Mouse (Mus musculus) small intestine, adult 2 months (tissue): ENCODE data around the gene Pkm. TPM values are rescaled to one million over a fixed set of nuclear protein-coding genes. Genes with fewer than 3 reads are reported as not detected.

Source experiments
- H3K27ac ChIP-seq: fragments of 200-500 bp; 2 replicates; pipeline ENCODE4 v1.5.1; 2012; ENCODE audit warnings: low read depth, low read length, control low read depth, inconsistent platforms; ENCODE audit not compliant: insufficient read depth
- H3K27me3 ChIP-seq: fragments of 200-500 bp; 2 replicates; pipeline ENCODE4 v1.6.1; 2012; ENCODE audit warnings: mild to moderate bottlenecking, moderate library complexity, low read length, inconsistent platforms; ENCODE audit not compliant: control insufficient read depth, insufficient read depth
- H3K36me3 ChIP-seq: fragments of 200-500 bp; 2 replicates; pipeline ENCODE4 v1.6.1; 2012; ENCODE audit warnings: mild to moderate bottlenecking, low read length, control low read depth, inconsistent platforms; ENCODE audit not compliant: control insufficient read depth, insufficient read depth
- H3K4me1 ChIP-seq: fragments of 200-500 bp; 2 replicates; pipeline ENCODE4 v1.6.1; 2012; ENCODE audit warnings: low read length, inconsistent platforms, mixed read lengths; ENCODE audit not compliant: control insufficient read depth, insufficient read depth, insufficient read length
- H3K4me3 ChIP-seq: fragments of 200-500 bp; 2 replicates; pipeline ENCODE4 v1.5.1; 2012; ENCODE audit warnings: low read depth, mild to moderate bottlenecking, control low read depth, inconsistent platforms, low read length, moderate library complexity
- CTCF ChIP-seq: fragments of 200-500 bp; IDR thresholded peaks from 2 replicates; pipeline ENCODE4 v1.5.1; 2012; ENCODE audit warnings: low read depth, mild to moderate bottlenecking, control low read depth, inconsistent platforms, low read length, moderate library complexity, mixed read lengths; ENCODE audit not compliant: insufficient replicate concordance, insufficient read length; ENCODE audit errors: extremely low read depth
- POLR2A ChIP-seq: fragments of 200-500 bp; IDR thresholded peaks from 2 replicates; pipeline ENCODE4 v1.6.1; 2012; ENCODE audit warnings: low read depth, mild to moderate bottlenecking, control low read depth, inconsistent platforms, low read length, moderate library complexity
- WGBS: fragments of 180-500 bp; shearing (Covaris S2); methylation state at CpG from one replicate; pipeline ENCODE4 v1.1.7; 2018; 5-methylcytosine and 5-hydroxymethylcytosine counted together
- polyA plus RNA-seq: library from polyadenylated mRNA; depleted of rRNA; stranded (reverse); fragments of >200 nt; gene quantifications from 2 replicates; pipeline ENCODE4 v1.2.3, GENCODE M21; 2012; rRNA removed

Pkm gene
- 513 and 1,082 TPM in 2 replicates for polyA plus RNA-seq

GRCm38 (mm10) chr9:59655958-59656634 is at the start of gene Pkm:
Gene Pkm, plus strand, starts transcription at chr9:59656368.
- TF ChIP-seq POLR2A, result peak; percentile 91
- TF ChIP-seq CTCF, result no peak; the same call in 1 of the 2 replicates
- H3K27ac ChIP-seq, result peak within 1 kb of the TSS; percentile 98
- under 1% methylated on average over 46 of the region's 46 CpGs for WGBS

GRCm38 (mm10) chr9:59610950-59611349 is 45.2 kb upstream of the Pkm start:
- 47% methylated on average over 2 of the region's 2 CpGs for WGBS
- no peaks in the 10 kb centered on the region for H3K27me3 ChIP-seq
- no peaks in the 10 kb centered on the region for H3K36me3 ChIP-seq
- TF ChIP-seq CTCF (no peak), POLR2A (no peak)
- H3K27ac ChIP-seq, result no peak overlapping the region
- H3K4me3 ChIP-seq, result no peak overlapping the region
- peaks cover 5% of the 10 kb centered on the region; the same call in 1 of the 2 replicates for H3K4me1 ChIP-seq

More at GRCm38 (mm10) chr9:59655958-59656634, at the start of gene Pkm:
- peak within 1 kb of the TSS; percentile 90 for H3K4me3 ChIP-seq
- H3K4me1 ChIP-seq, result peaks cover 30% of the 10 kb centered on the region
- H3K27me3 ChIP-seq, result no peaks in the 10 kb centered on the region
- H3K36me3 ChIP-seq, result peaks cover 13% of the 10 kb centered on the region

GRCm38 (mm10) chr9:59615797-59616196 is 40.4 kb upstream of the Pkm start:
- H3K4me1 ChIP-seq, result peaks cover 1% of the 10 kb centered on the region; the same call in 1 of the 2 replicates
- no peaks in the 10 kb centered on the region for H3K36me3 ChIP-seq
- no peaks in the 10 kb centered on the region for H3K27me3 ChIP-seq
- TF ChIP-seq CTCF (no peak), POLR2A (no peak)
- no peak overlapping the region for H3K27ac ChIP-seq
- H3K4me3 ChIP-seq, result no peak overlapping the region
- WGBS, result 91% methylated on average over 2 of the region's 2 CpGs

- peak within 1 kb of the TSS; percentile 83 for H3K4me3 ChIP-seq
- under 1% methylated on average over 36 of the region's 36 CpGs for WGBS
- no peaks in the 10 kb centered on the region; the same call in 1 of the 2 replicates for H3K36me3 ChIP-seq
- no peaks in the 10 kb centered on the region for H3K27me3 ChIP-seq
- H3K4me1 ChIP-seq, result no peaks in the 10 kb centered on the region
- TF ChIP-seq CTCF (no peak), POLR2A (peak; percentile 68)
- H3K27ac ChIP-seq, result peak within 1 kb of the TSS; percentile 29
Observed at GRCm38 (mm10) chr9:59616622-59617306, 39.4 kb upstream of the Pkm start, which contains the start of gene Parp6. Gene Parp6, plus strand, starts transcription at chr9:59617284.

GRCm38 (mm10) chr9:59617307-59617973 is 38.7 kb upstream of the Pkm start:
- Histone ChIP-seq H3K36me3 (no peaks in the 10 kb centered on the region; the same call in 1 of the 2 replicates), H3K27ac (peak overlapping the region; percentile 29; the same call in 1 of the 2 replicates), H3K4me1 (no peaks in the 10 kb centered on the region), H3K4me3 (peak overlapping the region; percentile 83), H3K27me3 (no peaks in the 10 kb centered on the region)
- peak; percentile 37; the same call in 1 of the 2 replicates for TF ChIP-seq POLR2A
- no peak for TF ChIP-seq CTCF
- under 1% methylated on average over 58 of the region's 58 CpGs for WGBS

- H3K36me3 ChIP-seq, result peaks cover 51% of the 10 kb centered on the region
- H3K4me1 ChIP-seq, result 0 out of 2 replicates have a peak, but pooled peaks cover 3% of the 10 kb centered on the region
- WGBS, result 90% methylated on average over 1 of the region's 1 CpGs
- no peaks in the 10 kb centered on the region for H3K27me3 ChIP-seq
- TF ChIP-seq POLR2A, result no peak
- no peak for TF ChIP-seq CTCF
- H3K27ac ChIP-seq, result no peak overlapping the region
- H3K4me3 ChIP-seq, result no peak overlapping the region
Observed at GRCm38 (mm10) chr9:59638372-59638771, 17.8 kb upstream of the Pkm start.
